ENCODE assay signal across 1 mouse cellular context in genomic region chr13:34332762-34333161, GRCm38 (mm10).
TF ChIP-seq lines count a peak whose summit lies in the region.

No protein-coding gene starts in this region.

TF ChIP-seq in MEL, 35 proteins besides CTCF, POLR2A, EP300 and RAD21 (continued from another document):
- TF ChIP-seq ZKSCAN1 (IDR thresholded peaks at IDR 0.05; ENCODE audit: low read depth, low read length) (no peak), SIN3A (IDR thresholded peaks at IDR 0.05; ENCODE audit: low read length) (peak; percentile 93), USF2 (IDR thresholded peaks at IDR 0.05; ENCODE audit: borderline replicate concordance in 1 of 2, insufficient read depth in 1 of 2, low read depth in 1 of 2, low read length in 2 of 2) (no peak), GABPA (IDR thresholded peaks at IDR 0.05; ENCODE audit: low read depth, low read length) (peak; percentile 94), CHD2 (IDR thresholded peaks at IDR 0.05; ENCODE audit: low read length) (no peak), TAL1 (IDR thresholded peaks at IDR 0.05; ENCODE audit: low read length) (peak; percentile 62), JUND (IDR thresholded peaks at IDR 0.05; ENCODE audit: low read depth, low read length) (peak; percentile 82), NRF1 (IDR thresholded peaks at IDR 0.05; ENCODE audit: insufficient read depth, low read depth, low read length, poor library complexity, severe bottlenecking) (no peak), CHD1 (IDR thresholded peaks at IDR 0.05; ENCODE audit: low read depth, low read length) (no peak), MXI1 (IDR thresholded peaks at IDR 0.05; ENCODE audit: low read depth, low read length) (peak; percentile 76; the same call in 1 of the 2 replicates), MAX (IDR thresholded peaks at IDR 0.05; ENCODE audit: low read length) (peak; percentile 72), ETS1 (IDR thresholded peaks at IDR 0.05; ENCODE audit: low read depth, low read length) (peak; percentile 99), SMC3 (IDR thresholded peaks at IDR 0.05; ENCODE audit: low read depth, low read length) (no peak), MAZ (IDR thresholded peaks at IDR 0.05; ENCODE audit: low read depth, low read length) (no peak), MEF2A (IDR thresholded peaks at IDR 0.05; ENCODE audit: extremely low read depth, insufficient replicate concordance, low read depth, low read length, poor library complexity, severe bottlenecking) (no peak), USF1 (IDR thresholded peaks at IDR 0.05; ENCODE audit: low read depth, low read length) (no peak), TCF12 (IDR thresholded peaks at IDR 0.05; ENCODE audit: low read depth, low read length) (peak; percentile 82), BHLHE40 (IDR thresholded peaks at IDR 0.05; ENCODE audit: borderline replicate concordance, low read depth, low read length) (peak; percentile 29; the same call in 1 of the 2 replicates)
